ENCODE assay signal across 8 mouse cellular contexts in the genomic region with DNA sequence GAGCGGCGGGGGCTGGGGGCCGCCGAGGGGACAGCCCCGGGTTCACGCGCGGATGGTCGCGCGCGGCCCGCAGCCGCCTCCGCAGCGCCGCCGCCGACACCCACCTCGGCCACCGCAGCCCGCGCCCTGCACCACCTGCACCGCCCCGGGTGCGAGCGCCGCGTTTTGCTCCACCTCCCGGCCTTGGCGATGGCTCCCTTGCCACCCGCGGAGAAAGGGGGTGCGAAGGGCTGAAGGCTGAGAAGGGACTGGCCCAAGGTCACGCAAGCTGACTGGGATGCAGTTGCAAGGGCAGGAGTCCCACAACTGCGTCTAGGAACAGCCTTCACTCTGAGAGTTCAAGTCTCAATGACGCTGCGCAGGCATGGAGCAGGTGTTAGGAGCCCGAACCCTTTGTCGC. TPM values are rescaled to one million over a fixed set of nuclear protein-coding genes. Genes with fewer than 3 reads are reported as not detected.
DNase-seq lines count a peak whose midpoint lies in the region; ATAC-seq and TF ChIP-seq lines count a peak whose summit lies in the region.

No protein-coding gene starts in this region.

- 2% methylated on average over 40 of the region's 40 CpGs for WGBS in heart, embryonic 15.5 days
- 3% methylated on average over 34 of the region's 40 CpGs for WGBS in embryonic facial prominence, embryonic 12.5 days
- WGBS in kidney, embryonic 15.5 days = 2% methylated on average over 37 of the region's 40 CpGs
- 2% methylated on average over 40 of the region's 40 CpGs for WGBS in midbrain, embryonic 14.5 days

- H3K36me3 ChIP-seq in heart, embryonic 15.5 days = peaks cover 10% of the 10 kb centered on the region; the same call in 1 of the 2 replicates
- peaks cover 20% of the 10 kb centered on the region for H3K36me3 ChIP-seq in embryonic facial prominence, embryonic 12.5 days
- peaks cover 19% of the 10 kb centered on the region for H3K36me3 ChIP-seq in kidney, embryonic 15.5 days
- 0 out of 2 replicates have a peak, but pooled peaks cover 10% of the 10 kb centered on the region for H3K36me3 ChIP-seq in midbrain, embryonic 14.5 days (ENCODE audit: control insufficient read depth, insufficient read depth, low read length)

- POLR2A ChIA-PET in Patski (lab: Charles Lee) = no interaction called here

- H3K9ac ChIP-seq in heart, embryonic 15.5 days = peak overlapping the region; percentile 75
- peak overlapping the region; percentile 72 for H3K9ac ChIP-seq in embryonic facial prominence, embryonic 12.5 days
- peak overlapping the region; percentile 58 for H3K9ac ChIP-seq in kidney, embryonic 15.5 days
- H3K9ac ChIP-seq in midbrain, embryonic 14.5 days (replicated peaks; ENCODE audit: low read length) = peak overlapping the region; percentile 73

- CTCF ChIA-PET in Patski (lab: Charles Lee) = no interaction called here

- no peak for TF ChIP-seq CTCF in Patski (IDR thresholded peaks at IDR 0.05)

- H3K4me2 ChIP-seq in heart, embryonic 15.5 days = peak overlapping the region; percentile 91
- peak overlapping the region; percentile 92 for H3K4me2 ChIP-seq in embryonic facial prominence, embryonic 12.5 days (replicated peaks)
- H3K4me2 ChIP-seq in kidney, embryonic 15.5 days = peak overlapping the region; percentile 95
- H3K4me2 ChIP-seq in midbrain, embryonic 14.5 days (ENCODE audit: low read length) = peak overlapping the region; percentile 95

- in situ Hi-C loops in Patski (cut with MboI; ENCODE audit: low pct_unique_long_range_greater_than_20kb) = no loop called here

- H3K27me3 ChIP-seq in heart, embryonic 15.5 days = no peaks in the 10 kb centered on the region
- H3K27me3 ChIP-seq in Patski = no peaks in the 10 kb centered on the region
- H3K27me3 ChIP-seq in embryonic facial prominence, embryonic 12.5 days = no peaks in the 10 kb centered on the region
- no peaks in the 10 kb centered on the region for H3K27me3 ChIP-seq in kidney, embryonic 15.5 days
- no peaks in the 10 kb centered on the region for H3K27me3 ChIP-seq in midbrain, embryonic 14.5 days (ENCODE audit: control insufficient read depth, insufficient read depth, low read length)

- H3K4me1 ChIP-seq in heart, embryonic 15.5 days (replicated peaks) = peaks cover 37% of the 10 kb centered on the region
- peaks cover 28% of the 10 kb centered on the region for H3K4me1 ChIP-seq in embryonic facial prominence, embryonic 12.5 days
- peaks cover 51% of the 10 kb centered on the region for H3K4me1 ChIP-seq in kidney, embryonic 15.5 days
- peaks cover 21% of the 10 kb centered on the region for H3K4me1 ChIP-seq in midbrain, embryonic 14.5 days (ENCODE audit: control insufficient read depth, insufficient read depth, low read length)

- H3K27ac ChIP-seq in heart, embryonic 15.5 days = peak overlapping the region; percentile 91
- peak overlapping the region; percentile 91 for H3K27ac ChIP-seq in embryonic facial prominence, embryonic 12.5 days
- peak overlapping the region; percentile 98 for H3K27ac ChIP-seq in kidney, embryonic 15.5 days
- peak overlapping the region; percentile 57; the same call in 1 of the 2 replicates for H3K27ac ChIP-seq in midbrain, embryonic 14.5 days (replicated peaks; ENCODE audit: low read depth, low read length)

- H3K4me3 ChIP-seq in heart, embryonic 15.5 days = peak overlapping the region; percentile 67
- H3K4me3 ChIP-seq in embryonic facial prominence, embryonic 12.5 days = peak overlapping the region; percentile 61
- H3K4me3 ChIP-seq in kidney, embryonic 15.5 days (replicated peaks) = peak overlapping the region; percentile 59
- peak overlapping the region; percentile 55 for H3K4me3 ChIP-seq in midbrain, embryonic 14.5 days (replicated peaks; ENCODE audit: low read depth, low read length)

- DNase-seq in heart, postnatal 36 days = no peak
- no peak for DNase-seq in Patski (ENCODE audit: low read depth, low spot score)
- DNase-seq in midbrain, embryonic 14.5 days = peak; percentile 59
- DNase-seq in thymus, postnatal 25 days = peak; percentile 31
- no peak for DNase-seq in urinary bladder, postnatal 25 days (ENCODE audit: low spot score)

- 0 out of 2 replicates have a peak, but pooled peaks have one; percentile 1 for ATAC-seq in heart, embryonic 15.5 days (replicated peaks; ENCODE audit: insufficient number of reproducible peaks, insufficient read depth, low FRiP score, low read depth)
- peak; percentile 34 for ATAC-seq in Patski
- 0 out of 2 replicates have a peak, but pooled peaks have one; percentile 10 for ATAC-seq in embryonic facial prominence, embryonic 12.5 days (ENCODE audit: insufficient number of reproducible peaks, insufficient read depth, low FRiP score, low TSS enrichment)
- peak; percentile 10; the same call in 1 of the 2 replicates for ATAC-seq in kidney, embryonic 15.5 days (replicated peaks; ENCODE audit: low FRiP score)
- ATAC-seq in midbrain, embryonic 14.5 days (ENCODE audit: low FRiP score, low TSS enrichment) = peak; percentile 29

- H3K9me3 ChIP-seq in heart, embryonic 15.5 days (replicated peaks) = no peaks in the 10 kb centered on the region
- H3K9me3 ChIP-seq in embryonic facial prominence, embryonic 12.5 days = no peaks in the 10 kb centered on the region
- no peaks in the 10 kb centered on the region for H3K9me3 ChIP-seq in kidney, embryonic 15.5 days (replicated peaks)
- H3K9me3 ChIP-seq in midbrain, embryonic 14.5 days (ENCODE audit: control insufficient read depth, low read length) = no peaks in the 10 kb centered on the region

- intact Hi-C loops in heart, postnatal 36 days (cut with DNase I) = no loop called here

RNA-seq across cellular contexts. Expression of gene Prdm11, which starts 30.9 kb away (rescaled TPM):
- polyA plus RNA-seq in heart, embryonic 15.5 days (2015; fragmentation: Nextera tagmentation; extraction: Ambion mirVana) = 4.7 and 5.7 TPM in 2 replicates
- total RNA-seq in heart, postnatal 36 days (2021) = 10 to 100 TPM in 1 of 2 experiments, 1 to 10 TPM in 1; 8.8 to 10.4 TPM
- 4.8 TPM for polyA plus RNA-seq in Patski (2021)
- 6.2 and 6.9 TPM in 2 replicates for polyA plus RNA-seq in embryonic facial prominence, embryonic 12.5 days (2016; fragmentation: Nextera tagmentation; extraction: Ambion mirVana)
- polyA plus RNA-seq in kidney, embryonic 15.5 days (2015; fragmentation: Nextera tagmentation; extraction: Ambion mirVana) = 5.5 and 7.1 TPM in 2 replicates
- 2.4 and 2.6 TPM in 2 replicates for polyA plus RNA-seq in midbrain, embryonic 14.5 days (2014; fragmentation: Nextera tagmentation; extraction: Ambion mirVana)

Comparison
In these comparisons a context has a peak if more than half of its experiments do, and no peak if none do; other contexts are left out.
1. DNase-seq: peak in midbrain, embryonic 14.5 days (single experiment) and thymus, postnatal 25 days (single experiment); none in heart, postnatal 36 days (0 of 2), Patski (single experiment) and urinary bladder, postnatal 25 days (single experiment).
2. Peak in every context shown above with its lines, with median percentiles within 50 percentile points of each other: ATAC-seq, H3K27ac ChIP-seq, H3K4me2 ChIP-seq, H3K4me3 ChIP-seq and H3K9ac ChIP-seq.